8 mouse cellular contexts compared by ENCODE assay signal in the genomic region with DNA sequence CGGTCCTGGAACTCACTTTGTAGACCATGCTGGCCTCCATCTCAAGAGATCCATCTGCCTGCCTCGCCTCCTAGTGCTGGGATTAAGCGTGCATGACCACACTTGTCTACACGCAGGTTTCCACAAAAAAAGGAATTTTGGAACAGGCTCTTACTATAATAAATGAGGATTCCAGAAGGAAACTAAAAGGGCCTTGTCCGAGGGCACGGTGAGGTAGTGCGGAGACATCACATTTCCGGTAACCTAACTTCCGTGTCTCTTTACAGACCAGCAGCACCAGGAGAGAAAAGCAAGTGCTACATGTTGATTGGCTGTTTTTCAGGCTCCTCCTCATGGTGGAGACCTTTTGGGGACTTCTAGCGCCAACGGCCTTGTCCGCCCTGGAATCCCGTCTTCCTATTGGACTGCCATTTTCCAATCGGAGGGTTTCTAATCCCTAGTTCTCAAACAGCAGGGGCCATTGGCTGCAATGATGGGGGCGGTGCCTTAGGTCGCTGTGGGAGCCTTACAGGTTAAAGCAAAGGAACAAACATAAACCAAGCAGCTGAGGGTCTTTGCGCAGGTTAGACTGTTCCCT. TPM values are rescaled to one million over a fixed set of nuclear protein-coding genes. Genes with fewer than 3 reads are reported as not detected.
DNase-seq lines count a peak whose midpoint lies in the region; ATAC-seq lines count a peak whose summit lies in the region.

Phkg2 (plus strand) TSS at position 446 of the 577 bp plus-strand sequence.

- H3K9me3 ChIP-seq in embryonic facial prominence, embryonic 11.5 days (replicated peaks; ENCODE audit: control insufficient read depth, low read length) = no peaks in the 10 kb centered on the region
- H3K9me3 ChIP-seq in limb, embryonic 10.5 days (replicated peaks) = no peaks in the 10 kb centered on the region
- no peaks in the 10 kb centered on the region for H3K9me3 ChIP-seq in midbrain, embryonic 13.5 days

- H3K4me1 ChIP-seq in embryonic facial prominence, embryonic 11.5 days (ENCODE audit: control insufficient read depth, insufficient read depth, low read length) = 0 out of 2 replicates have a peak, but pooled peaks cover 2% of the 10 kb centered on the region
- peaks cover 20% of the 10 kb centered on the region for H3K4me1 ChIP-seq in limb, embryonic 10.5 days
- H3K4me1 ChIP-seq in midbrain, embryonic 13.5 days (replicated peaks) = peaks cover 29% of the 10 kb centered on the region

- peak within 1 kb of the TSS; percentile 77 for H3K9ac ChIP-seq in embryonic facial prominence, embryonic 11.5 days (replicated peaks; ENCODE audit: low read length)
- peak within 1 kb of the TSS; percentile 88 for H3K9ac ChIP-seq in midbrain, embryonic 13.5 days (replicated peaks)

- peak; percentile 98 for ATAC-seq in embryonic facial prominence, embryonic 11.5 days (replicated peaks; ENCODE audit: insufficient number of reproducible peaks, low FRiP score, low TSS enrichment, low read depth)
- peak; percentile 97 for ATAC-seq in granulocyte monocyte progenitor cell, adult 5-6 weeks (replicated peaks; ENCODE audit: poor library complexity, severe bottlenecking)
- peak; percentile 99 for ATAC-seq in midbrain, embryonic 13.5 days

- peaks cover 5% of the 10 kb centered on the region; the same call in 1 of the 2 replicates for H3K36me3 ChIP-seq in embryonic facial prominence, embryonic 11.5 days (replicated peaks; ENCODE audit: control insufficient read depth, insufficient read depth, low read depth, low read length)
- peaks cover 40% of the 10 kb centered on the region for H3K36me3 ChIP-seq in limb, embryonic 10.5 days
- peaks cover 15% of the 10 kb centered on the region for H3K36me3 ChIP-seq in midbrain, embryonic 13.5 days

- peak; percentile 60 to 89 for DNase-seq in urinary bladder, adult 18-20 months (ENCODE audit: low spot score in 2 of 2)
- DNase-seq in urinary bladder, postnatal 10 days (ENCODE audit: low spot score) = no peak
- DNase-seq in embryonic facial prominence, embryonic 11.5 days (ENCODE audit: low spot score) = peak; percentile 97
- peak; percentile 98 for DNase-seq in kidney, adult 11 months
- peak; percentile 83 for DNase-seq in limb, embryonic 10.5 days (ENCODE audit: low spot score)
- peak; percentile 82 for DNase-seq in spleen, adult 12 weeks (ENCODE audit: low spot score)

- WGBS in embryonic facial prominence, embryonic 11.5 days = 0% methylated on average over 17 of the region's 17 CpGs
- WGBS in limb, embryonic 10.5 days = under 1% methylated on average over 17 of the region's 17 CpGs
- WGBS in midbrain, embryonic 13.5 days = under 1% methylated on average over 17 of the region's 17 CpGs

- H3K4me2 ChIP-seq in embryonic facial prominence, embryonic 11.5 days (ENCODE audit: low read depth, low read length) = peak within 1 kb of the TSS; percentile 91
- H3K4me2 ChIP-seq in midbrain, embryonic 13.5 days (replicated peaks) = peak within 1 kb of the TSS; percentile 96

- H3K27me3 ChIP-seq in embryonic facial prominence, embryonic 11.5 days (ENCODE audit: control insufficient read depth, insufficient read depth, low read length) = no peaks in the 10 kb centered on the region
- no peaks in the 10 kb centered on the region for H3K27me3 ChIP-seq in limb, embryonic 10.5 days (ENCODE audit: low read depth, poor library complexity, severe bottlenecking)
- no peaks in the 10 kb centered on the region for H3K27me3 ChIP-seq in midbrain, embryonic 13.5 days

- peak within 1 kb of the TSS; percentile 30; the same call in 1 of the 2 replicates for H3K27ac ChIP-seq in embryonic facial prominence, embryonic 11.5 days (replicated peaks; ENCODE audit: low read depth, low read length)
- H3K27ac ChIP-seq in limb, embryonic 10.5 days = peak within 1 kb of the TSS; percentile 92
- H3K27ac ChIP-seq in midbrain, embryonic 13.5 days = peak within 1 kb of the TSS; percentile 80

- peak within 1 kb of the TSS; percentile 78 for H3K4me3 ChIP-seq in embryonic facial prominence, embryonic 11.5 days (ENCODE audit: low read depth, low read length)
- peak within 1 kb of the TSS; percentile 92 for H3K4me3 ChIP-seq in limb, embryonic 10.5 days
- peak within 1 kb of the TSS; percentile 89 for H3K4me3 ChIP-seq in midbrain, embryonic 13.5 days (replicated peaks)

RNA-seq across cellular contexts. Expression of gene Phkg2, which starts in this region (rescaled TPM):
- 42.9 and 45.8 TPM in 2 replicates for polyA plus RNA-seq in embryonic facial prominence, embryonic 11.5 days (2014; fragmentation: Nextera tagmentation; extraction: Ambion mirVana)
- 57.0 and 72.0 TPM in 2 replicates for total RNA-seq in granulocyte monocyte progenitor cell, adult 5-6 weeks (2014; fragmentation: Nextera tagmentation)
- total RNA-seq in granulocyte monocyte progenitor cell, adult 5-6 weeks (2017) = 27.4 and 31.7 TPM in 2 replicates
- 34.1 and 39.6 TPM in 2 replicates for polyA plus RNA-seq in limb, embryonic 10.5 days (2016; fragmentation: Nextera tagmentation; extraction: Ambion mirVana)
- 59.4 and 63.2 TPM in 2 replicates for polyA plus RNA-seq in midbrain, embryonic 13.5 days (2015; fragmentation: Nextera tagmentation; extraction: Ambion mirVana)

Comparison
In these comparisons a context has a peak if more than half of its experiments do, and no peak if none do; other contexts are left out.
1. H3K27ac ChIP-seq: peak in every context shown above with its lines; median percentile 92 in limb, embryonic 10.5 days; 80 in midbrain, embryonic 13.5 days; 30 in embryonic facial prominence, embryonic 11.5 days.